Mouse (Mus musculus): ENCODE results near the gene Mnt. TPM values are rescaled to one million over a fixed set of nuclear protein-coding genes. Genes with fewer than 3 reads are reported as not detected.

Mnt gene
- polyA plus RNA-seq, 1 experiment from 2014 or later = 6.0 TPM

GRCm38 (mm10) chr11:74828965-74829550 is 1.7 kb upstream of the Mnt start:
- peaks cover 20% of the 10 kb centered on the region for H3K4me1 ChIP-seq (replicated peaks; ENCODE audit: control insufficient read depth, insufficient read depth, low read length)

GRCm38 (mm10) chr11:74829812-74830211 is 908 bp upstream of the Mnt start:
- Histone ChIP-seq H3K27me3 (ENCODE audit: control insufficient read depth, insufficient read depth, low read length) (no peaks in the 10 kb centered on the region), H3K4me3 (ENCODE audit: low read depth, low read length) (peak overlapping the region; percentile 88), H3K9me3 (ENCODE audit: control insufficient read depth, low read length) (no peaks in the 10 kb centered on the region), H3K4me1 (replicated peaks; ENCODE audit: control insufficient read depth, insufficient read depth, low read length) (peaks cover 20% of the 10 kb centered on the region), H3K36me3 (ENCODE audit: control insufficient read depth, insufficient read depth, low read length) (no peaks in the 10 kb centered on the region), H3K27ac (ENCODE audit: low read depth, low read length) (peak overlapping the region; percentile 63), H3K4me2 (ENCODE audit: low read depth, low read length, severe bottlenecking) (peak overlapping the region; percentile 82), H3K9ac (ENCODE audit: low read length) (peak overlapping the region; percentile 46; the same call in 1 of the 2 replicates)
- WGBS = 0% methylated on average over 20 of the region's 20 CpGs
- peak; percentile 90 for DNase-seq (ENCODE audit: low spot score)
- ATAC-seq (replicated peaks; ENCODE audit: low FRiP score) = peak; percentile 47

More at GRCm38 (mm10) chr11:74828965-74829550, 1.7 kb upstream of the Mnt start:
- WGBS = 14% methylated on average over 11 of the region's 11 CpGs
- Histone ChIP-seq H3K27me3 (ENCODE audit: control insufficient read depth, insufficient read depth, low read length) (no peaks in the 10 kb centered on the region), H3K9ac (ENCODE audit: low read length) (peak overlapping the region; percentile 46; the same call in 1 of the 2 replicates), H3K4me2 (ENCODE audit: low read depth, low read length, severe bottlenecking) (peak overlapping the region; percentile 82), H3K27ac (ENCODE audit: low read depth, low read length) (no peak overlapping the region; the same call in 1 of the 2 replicates), H3K4me3 (ENCODE audit: low read depth, low read length) (peak overlapping the region; percentile 88), H3K36me3 (ENCODE audit: control insufficient read depth, insufficient read depth, low read length) (no peaks in the 10 kb centered on the region), H3K9me3 (ENCODE audit: control insufficient read depth, low read length) (no peaks in the 10 kb centered on the region)
- ATAC-seq (replicated peaks; ENCODE audit: low FRiP score) = no peak
- DNase-seq (ENCODE audit: low spot score) = peak; percentile 49

GRCm38 (mm10) chr11:74831191-74831605 is 478 bp downstream of the Mnt start:
- peak overlapping the region; percentile 88 for H3K4me3 ChIP-seq (ENCODE audit: low read depth, low read length)
- peak overlapping the region; percentile 79 for H3K9ac ChIP-seq (ENCODE audit: low read length)
- peak; percentile 84 for DNase-seq (ENCODE audit: low spot score)
- under 1% methylated on average over 35 of the region's 35 CpGs for WGBS
- no peak for ATAC-seq (replicated peaks; ENCODE audit: low FRiP score)
- no peaks in the 10 kb centered on the region for H3K9me3 ChIP-seq (ENCODE audit: control insufficient read depth, low read length)
- H3K4me2 ChIP-seq (ENCODE audit: low read depth, low read length, severe bottlenecking) = peak overlapping the region; percentile 82
- peak overlapping the region; percentile 63 for H3K27ac ChIP-seq (ENCODE audit: low read depth, low read length)
- H3K36me3 ChIP-seq (ENCODE audit: control insufficient read depth, insufficient read depth, low read length) = no peaks in the 10 kb centered on the region
- no peaks in the 10 kb centered on the region for H3K27me3 ChIP-seq (ENCODE audit: control insufficient read depth, insufficient read depth, low read length)
- peaks cover 20% of the 10 kb centered on the region for H3K4me1 ChIP-seq (replicated peaks; ENCODE audit: control insufficient read depth, insufficient read depth, low read length)

GRCm38 (mm10) chr11:74831606-74832451 is 1.1 kb downstream of the Mnt start:
- H3K4me1 ChIP-seq (replicated peaks; ENCODE audit: control insufficient read depth, insufficient read depth, low read length) = peaks cover 20% of the 10 kb centered on the region
- ATAC-seq (replicated peaks; ENCODE audit: low FRiP score) (peak; percentile 80), DNase-seq (ENCODE audit: low spot score) (peak; percentile 100)
- H3K27me3 ChIP-seq (ENCODE audit: control insufficient read depth, insufficient read depth, low read length) = no peaks in the 10 kb centered on the region
- peak overlapping the region; percentile 88 for H3K4me3 ChIP-seq (ENCODE audit: low read depth, low read length)
- peak overlapping the region; percentile 82 for H3K27ac ChIP-seq (ENCODE audit: low read depth, low read length)
- no peaks in the 10 kb centered on the region; the same call in 1 of the 2 replicates for H3K36me3 ChIP-seq (ENCODE audit: control insufficient read depth, insufficient read depth, low read length)
- WGBS = under 1% methylated on average over 61 of the region's 61 CpGs
- H3K9me3 ChIP-seq (ENCODE audit: control insufficient read depth, low read length) = no peaks in the 10 kb centered on the region
- peak overlapping the region; percentile 82 for H3K4me2 ChIP-seq (ENCODE audit: low read depth, low read length, severe bottlenecking)
- peak overlapping the region; percentile 79 for H3K9ac ChIP-seq (ENCODE audit: low read length)

GRCm38 (mm10) chr11:74832503-74833143 is 1.9 kb downstream of the Mnt start:
- under 1% methylated on average over 26 of the region's 26 CpGs for WGBS
- H3K4me3 ChIP-seq (ENCODE audit: low read depth, low read length) = peak overlapping the region; percentile 88
- peaks cover 23% of the 10 kb centered on the region for H3K4me1 ChIP-seq (replicated peaks; ENCODE audit: control insufficient read depth, insufficient read depth, low read length)
- H3K9me3 ChIP-seq (ENCODE audit: control insufficient read depth, low read length) = no peaks in the 10 kb centered on the region
- peak overlapping the region; percentile 82 for H3K27ac ChIP-seq (ENCODE audit: low read depth, low read length)
- no peaks in the 10 kb centered on the region; the same call in 1 of the 2 replicates for H3K36me3 ChIP-seq (ENCODE audit: control insufficient read depth, insufficient read depth, low read length)
- DNase-seq (ENCODE audit: low spot score) (peak; percentile 82), ATAC-seq (replicated peaks; ENCODE audit: low FRiP score) (no peak; the same call in 1 of the 2 replicates)
- H3K27me3 ChIP-seq (ENCODE audit: control insufficient read depth, insufficient read depth, low read length) = no peaks in the 10 kb centered on the region
- H3K9ac ChIP-seq (ENCODE audit: low read length) = peak overlapping the region; percentile 52
- H3K4me2 ChIP-seq (ENCODE audit: low read depth, low read length, severe bottlenecking) = peak overlapping the region; percentile 82

- 88% methylated on average over 8 of the region's 8 CpGs for WGBS
- DNase-seq (ENCODE audit: low spot score) (peak; percentile 49), ATAC-seq (replicated peaks; ENCODE audit: low FRiP score) (no peak)
- Histone ChIP-seq H3K4me1 (replicated peaks; ENCODE audit: control insufficient read depth, insufficient read depth, low read length) (peaks cover 24% of the 10 kb centered on the region), H3K4me2 (ENCODE audit: low read depth, low read length, severe bottlenecking) (peak overlapping the region; percentile 82; the same call in 1 of the 2 replicates), H3K9me3 (ENCODE audit: control insufficient read depth, low read length) (no peaks in the 10 kb centered on the region), H3K4me3 (ENCODE audit: low read depth, low read length) (no peak overlapping the region; the same call in 1 of the 2 replicates), H3K27me3 (ENCODE audit: control insufficient read depth, insufficient read depth, low read length) (no peaks in the 10 kb centered on the region), H3K36me3 (ENCODE audit: control insufficient read depth, insufficient read depth, low read length) (no peaks in the 10 kb centered on the region; the same call in 1 of the 2 replicates), H3K27ac (ENCODE audit: low read depth, low read length) (no peak overlapping the region), H3K9ac (ENCODE audit: low read length) (peak overlapping the region; percentile 52; the same call in 1 of the 2 replicates)
These were observed 3.0 kb downstream of the Mnt start for GRCm38 (mm10) chr11:74833536-74834358.

GRCm38 (mm10) chr11:74834359-74834638 is 3.6 kb downstream of the Mnt start:
- Histone ChIP-seq H3K4me2 (ENCODE audit: low read depth, low read length, severe bottlenecking) (no peak overlapping the region), H3K9me3 (ENCODE audit: control insufficient read depth, low read length) (no peaks in the 10 kb centered on the region), H3K9ac (ENCODE audit: low read length) (no peak overlapping the region), H3K4me1 (replicated peaks; ENCODE audit: control insufficient read depth, insufficient read depth, low read length) (peaks cover 21% of the 10 kb centered on the region), H3K27me3 (ENCODE audit: control insufficient read depth, insufficient read depth, low read length) (no peaks in the 10 kb centered on the region), H3K4me3 (ENCODE audit: low read depth, low read length) (no peak overlapping the region), H3K27ac (ENCODE audit: low read depth, low read length) (no peak overlapping the region), H3K36me3 (ENCODE audit: control insufficient read depth, insufficient read depth, low read length) (no peaks in the 10 kb centered on the region; the same call in 1 of the 2 replicates)
- WGBS = 64% methylated on average over 1 of the region's 1 CpGs
- ATAC-seq (replicated peaks; ENCODE audit: low FRiP score) (no peak), DNase-seq (ENCODE audit: low spot score) (no peak)
